Mouse (Mus musculus) heart, adult 11 months (tissue): ENCODE measurements around the gene Ctsz.

ENCODE experiments used
- DNase-seq: peaks from one replicate; pipeline ENCODE4 v3.0.0; 2022

Ctsz gene

GRCm38 (mm10) chr2:174392554-174392953, 46.3 kb downstream of the Ctsz start:
- DNase-seq: peak; percentile 59

GRCm38 (mm10) chr2:174391936-174392335, 46.9 kb downstream of the Ctsz start:
- peak; percentile 52 for DNase-seq

DNA sequence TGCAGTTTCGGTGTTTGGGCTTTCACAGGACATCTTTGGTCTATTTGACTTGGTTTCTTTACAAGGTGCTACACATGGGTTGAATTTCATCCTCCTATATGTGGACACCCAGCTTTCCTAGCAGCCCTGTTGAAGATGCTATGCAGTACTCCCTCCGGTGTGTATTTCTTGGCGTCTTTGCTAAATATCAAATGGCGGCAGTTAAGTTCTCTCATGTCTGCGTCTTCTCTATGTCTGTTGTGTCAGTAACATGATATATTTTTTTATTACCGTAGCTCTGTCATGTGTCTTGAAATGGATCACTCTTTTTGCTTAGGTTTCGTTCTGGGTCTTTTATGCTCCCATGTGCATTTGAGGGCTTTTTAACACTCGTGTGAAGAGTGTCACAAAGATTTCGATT, 57.8 kb downstream of the Ctsz start:
- no peak for DNase-seq
